Mouse (Mus musculus) neutrophil, adult 59 days (primary cell): Measurements from ENCODE around the gene Npy2r. TPM values are rescaled to one million over a fixed set of nuclear protein-coding genes. Genes with fewer than 3 reads are reported as not detected.

Experiments
- total RNA-seq, 2 experiments: library from RNA; stranded (reverse); gene quantifications; 1 replicate in 1 of 2; 2 replicates in 1 of 2; pipeline ENCODE4 v1.2.4; 2023

Gene Npy2r
- not detected for total RNA-seq

DNA sequence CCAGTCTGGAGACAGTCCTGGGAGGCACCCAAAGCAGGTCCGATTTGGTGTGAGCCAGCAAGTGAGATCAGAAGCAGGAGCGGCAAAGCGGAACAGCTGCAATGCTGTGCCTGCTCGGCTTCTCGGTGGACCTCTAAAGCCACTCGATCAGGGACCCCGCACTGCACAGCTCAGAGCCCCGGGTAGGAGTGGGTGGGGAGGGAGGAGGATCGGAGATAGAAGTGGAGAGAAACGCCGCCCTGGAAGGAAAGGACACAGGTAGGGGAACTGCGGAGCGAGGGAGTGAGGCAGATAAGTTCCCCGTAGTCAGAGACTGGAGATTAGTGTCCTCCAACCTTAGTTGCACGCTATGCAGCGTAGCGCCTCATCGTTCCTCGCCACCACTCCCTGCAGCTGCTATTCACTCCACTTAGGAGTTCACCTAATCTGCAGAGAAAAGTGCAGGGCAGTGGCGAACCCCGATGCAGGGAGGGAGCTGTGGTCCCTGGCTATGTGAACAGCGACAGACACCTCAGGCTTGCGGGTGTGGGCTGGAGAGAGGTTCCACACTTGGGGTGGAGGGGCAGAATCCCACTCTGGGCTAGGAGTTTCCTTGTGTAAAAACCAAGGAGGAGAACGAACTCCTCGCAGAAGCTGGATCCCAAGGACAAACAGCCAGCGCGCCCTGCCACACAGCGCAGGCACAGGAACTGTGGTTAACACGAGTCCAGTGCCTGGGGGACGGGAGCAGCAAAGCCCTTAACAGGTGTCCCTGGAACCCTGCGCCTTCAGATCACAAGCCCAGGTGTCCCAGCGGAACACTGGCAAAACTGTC, at the start of gene Npy2r:
Gene Npy2r (minus strand): TSS at position 177 of the 814 bp plus-strand sequence.

Other genes with a start within 250 kb of the Npy2r start
- under 1 TPM in 1 of 2 experiments, not detected in 1; 0.04 TPM for gene Map9, start 190.0 kb downstream of the Npy2r start, total RNA-seq